Mouse (Mus musculus) right cerebral cortex, postnatal 4 days (tissue): ENCODE measurements around the gene Zfp111.
A peak's percentile ranks its signal among the peaks of the same experiment; 100 is the strongest.

Experiments
- DNase-seq: peaks from one replicate; pipeline ENCODE4 v3.0.0-alpha.2; 2022

Gene Zfp111

DNA sequence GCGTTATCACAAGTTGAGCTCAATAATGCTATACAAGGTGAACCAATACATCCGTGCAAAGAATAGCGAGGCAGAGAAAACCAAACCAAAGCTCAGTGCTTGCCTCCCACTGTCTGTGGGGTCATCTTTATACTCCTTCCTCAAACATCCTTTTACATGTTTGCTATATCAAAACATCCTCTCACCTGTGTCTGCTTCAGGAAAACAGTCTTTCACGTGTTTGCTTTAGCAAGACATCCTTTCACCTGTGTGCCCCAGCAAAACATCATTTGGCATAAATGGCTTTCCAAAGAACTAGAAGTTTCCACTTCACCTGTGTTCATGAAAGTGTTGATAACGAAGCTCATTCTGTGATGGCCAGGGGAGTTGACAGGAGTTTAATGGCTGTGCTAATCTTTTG is at the start of gene Zfp111:
TSS of gene Zfp111 (minus strand) at position 101 of the 400 bp plus-strand sequence.
- DNase-seq, result no peak

DNA sequence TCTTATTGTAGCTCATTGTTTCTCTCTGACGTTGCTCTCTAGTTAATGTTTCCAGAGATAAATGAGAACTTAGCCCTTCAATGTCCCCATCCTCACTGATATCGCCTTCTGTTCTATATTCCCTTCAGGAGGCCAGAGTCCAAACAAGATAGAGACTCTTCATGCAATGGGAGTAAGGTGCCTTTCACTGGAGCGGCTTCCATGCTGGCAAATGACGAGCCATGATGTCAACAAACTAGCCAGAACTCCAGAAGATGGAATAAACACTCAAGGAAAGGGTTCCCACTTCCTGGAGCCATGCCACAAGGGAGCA is 48.7 kb upstream of the Zfp111 start:
- no peak for DNase-seq

DNA sequence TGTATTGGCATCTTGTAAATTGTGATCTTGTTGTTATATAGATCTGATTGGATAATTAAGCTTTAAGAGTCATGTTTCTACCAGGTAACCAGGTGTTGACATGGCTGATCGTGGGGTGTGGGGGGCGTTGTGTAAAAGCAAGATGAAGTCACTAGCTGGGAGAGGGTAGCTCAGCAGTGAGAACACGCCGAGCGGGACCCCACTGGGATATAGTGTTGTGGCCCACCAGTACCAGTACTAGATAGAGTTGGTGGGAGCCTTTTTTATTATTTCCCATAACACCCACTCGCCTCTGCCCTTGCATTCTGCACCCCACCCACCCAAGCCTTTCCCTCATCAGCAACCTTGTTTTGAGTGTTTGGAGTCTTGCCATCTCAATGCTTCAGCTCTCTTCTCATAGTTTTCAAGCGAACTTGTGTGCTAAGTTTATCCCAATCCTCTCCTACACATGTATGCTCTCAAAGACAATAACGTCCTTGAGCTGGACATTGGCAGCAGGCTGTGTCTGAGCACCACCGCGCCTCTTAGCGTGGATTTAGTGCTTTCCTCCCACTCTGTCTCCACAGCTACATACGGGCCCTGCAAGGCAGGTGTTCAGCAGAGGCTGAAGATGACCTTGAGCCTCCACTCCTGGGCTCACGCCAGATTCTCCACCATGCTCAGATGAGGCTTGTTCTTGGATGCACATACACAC is 48.2 kb upstream of the Zfp111 start:
- no peak for DNase-seq

DNA sequence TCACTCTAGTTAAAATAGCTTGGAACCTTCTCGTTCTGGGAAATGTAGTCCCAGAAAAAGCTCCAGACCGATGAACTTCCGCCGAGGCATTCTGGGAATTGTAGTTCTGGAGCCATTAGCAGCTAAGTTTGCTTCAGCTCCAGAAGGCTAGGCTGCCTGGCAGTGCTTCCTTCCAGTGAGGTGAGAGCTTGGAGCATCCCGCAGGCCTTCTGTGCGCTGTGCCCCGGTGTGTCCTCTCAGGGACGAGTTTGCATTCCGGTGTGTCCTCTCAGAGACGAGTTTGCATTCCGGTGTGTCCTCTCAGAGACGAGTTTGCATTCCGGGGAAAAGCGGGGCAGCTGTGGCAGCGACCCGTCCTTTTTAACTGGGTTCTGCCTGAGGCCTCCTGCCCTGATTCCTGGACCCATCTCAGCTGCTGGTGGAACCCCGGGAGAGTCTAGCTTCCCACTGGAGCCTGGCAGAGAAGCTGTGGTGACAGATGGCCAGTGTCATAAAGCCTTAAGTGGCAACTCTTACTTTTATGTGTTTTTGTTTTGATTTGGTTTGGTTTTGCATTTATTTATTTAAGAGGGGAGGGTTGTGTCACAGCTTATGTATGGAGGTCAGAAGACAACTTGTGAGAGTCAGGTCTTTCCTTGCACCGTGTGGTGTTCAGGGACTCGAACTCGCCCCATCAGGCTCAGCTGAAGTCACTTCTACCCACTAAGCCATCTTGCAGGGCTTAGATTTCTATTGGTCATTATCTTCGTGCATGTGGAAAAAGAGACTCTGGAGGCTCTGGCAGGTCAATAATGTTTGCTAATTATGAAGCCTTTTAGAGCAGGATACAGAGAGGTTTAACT is 43.6 kb upstream of the Zfp111 start, which contains the start of gene Zfp108:
TSS of gene Zfp108 (plus strand) at position 162 of the 842 bp plus-strand sequence.
- DNase-seq, result peak; percentile 67

DNA sequence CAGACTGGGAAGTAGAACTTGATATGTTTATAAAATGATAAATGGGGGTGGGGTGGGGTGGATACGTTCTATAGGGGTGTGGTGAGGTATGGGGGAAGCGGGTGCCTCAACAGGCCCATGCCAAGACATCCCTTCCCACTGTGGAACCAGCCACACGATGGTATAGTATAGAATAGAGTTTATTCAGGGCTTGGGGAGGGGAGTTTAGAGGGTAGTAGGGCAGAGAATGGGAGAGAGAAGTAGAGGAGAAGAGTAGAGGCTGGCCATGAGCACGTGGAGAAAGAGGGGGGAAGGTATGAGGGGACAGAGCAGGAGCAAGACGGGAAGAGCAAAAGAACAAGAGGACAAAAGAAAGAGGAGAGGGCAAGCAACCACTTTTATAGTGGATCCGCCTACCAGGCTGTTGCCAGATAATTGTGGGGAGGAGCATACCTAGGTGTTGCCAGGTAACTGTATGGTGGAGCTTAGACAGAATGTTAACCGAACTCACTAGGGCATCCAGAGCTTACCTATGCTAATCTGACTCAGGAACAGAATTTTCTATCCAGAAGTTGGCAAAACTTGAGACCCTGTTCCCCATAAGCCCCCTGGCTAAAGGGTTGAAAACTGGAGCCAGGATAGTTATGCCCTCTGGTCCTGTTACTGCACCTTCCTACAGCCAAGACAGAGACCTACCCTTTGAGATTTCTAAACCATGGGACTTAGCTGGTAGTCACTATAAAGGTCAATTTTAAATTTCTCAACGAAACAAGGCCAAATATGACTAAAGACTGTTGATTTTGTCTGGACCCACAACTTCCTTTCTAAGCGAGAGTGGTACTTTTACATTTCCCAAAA is 42.8 kb upstream of the Zfp111 start:
- no peak for DNase-seq

DNA sequence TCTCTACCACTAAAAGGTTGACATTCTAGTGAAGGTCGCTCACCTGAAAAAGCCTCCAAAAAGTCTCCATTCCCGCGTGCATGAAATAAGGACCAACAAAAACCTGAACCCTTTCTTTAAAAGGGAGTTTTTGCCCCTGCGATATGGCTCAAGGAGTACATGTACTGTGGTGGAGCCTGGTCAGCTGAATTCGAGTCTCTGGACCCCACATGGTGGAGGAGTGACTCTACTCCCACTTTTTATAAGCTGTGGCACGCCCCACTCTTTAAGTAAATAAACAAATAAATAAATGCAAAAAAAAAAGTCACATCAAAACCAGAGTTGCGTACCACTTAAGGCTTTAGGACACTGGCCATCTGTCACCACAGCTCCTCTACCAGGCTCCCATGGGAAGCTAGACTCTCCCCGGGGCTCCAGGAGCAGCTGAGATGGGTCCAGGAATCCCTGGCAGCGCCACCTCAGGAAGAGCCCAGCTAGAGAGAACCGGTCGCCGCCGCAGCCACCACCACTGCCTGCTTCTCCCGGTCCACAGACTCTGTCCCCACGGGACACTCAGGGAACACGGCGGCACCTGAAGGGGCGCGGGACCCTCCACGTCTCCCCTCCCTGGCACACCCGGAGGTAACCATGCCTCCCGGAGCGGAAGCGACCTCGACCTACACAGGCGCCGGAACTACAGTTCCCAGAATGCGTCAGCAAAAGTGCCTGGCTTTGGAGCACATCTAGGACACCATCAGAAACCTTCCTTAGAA is 26.0 kb upstream of the Zfp111 start, which contains the start of gene Zfp109:
TSS of gene Zfp109 (minus strand) at position 521 of the 752 bp plus-strand sequence.
- DNase-seq, result peak; percentile 67

DNA sequence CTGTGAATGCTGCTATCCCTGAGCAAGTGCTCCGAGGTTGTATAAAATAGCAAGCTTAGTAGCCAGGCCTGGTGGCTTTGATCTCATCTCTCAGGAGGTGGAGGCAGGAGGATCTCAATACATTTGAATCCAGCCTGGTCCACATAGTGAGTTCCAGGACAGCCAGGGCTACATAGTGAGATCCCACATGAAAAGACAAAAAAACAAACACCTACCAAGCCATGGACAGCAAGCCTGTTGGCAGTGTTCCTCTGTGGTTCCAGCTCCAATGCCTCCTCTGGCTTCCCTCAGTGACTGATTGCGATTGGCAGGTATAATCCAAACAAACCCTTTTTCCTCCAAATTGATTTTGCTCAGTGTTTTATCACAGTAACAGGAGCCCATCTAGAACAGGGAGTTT is 947 bp downstream of the Zfp111 start:
- DNase-seq, result no peak

DNA sequence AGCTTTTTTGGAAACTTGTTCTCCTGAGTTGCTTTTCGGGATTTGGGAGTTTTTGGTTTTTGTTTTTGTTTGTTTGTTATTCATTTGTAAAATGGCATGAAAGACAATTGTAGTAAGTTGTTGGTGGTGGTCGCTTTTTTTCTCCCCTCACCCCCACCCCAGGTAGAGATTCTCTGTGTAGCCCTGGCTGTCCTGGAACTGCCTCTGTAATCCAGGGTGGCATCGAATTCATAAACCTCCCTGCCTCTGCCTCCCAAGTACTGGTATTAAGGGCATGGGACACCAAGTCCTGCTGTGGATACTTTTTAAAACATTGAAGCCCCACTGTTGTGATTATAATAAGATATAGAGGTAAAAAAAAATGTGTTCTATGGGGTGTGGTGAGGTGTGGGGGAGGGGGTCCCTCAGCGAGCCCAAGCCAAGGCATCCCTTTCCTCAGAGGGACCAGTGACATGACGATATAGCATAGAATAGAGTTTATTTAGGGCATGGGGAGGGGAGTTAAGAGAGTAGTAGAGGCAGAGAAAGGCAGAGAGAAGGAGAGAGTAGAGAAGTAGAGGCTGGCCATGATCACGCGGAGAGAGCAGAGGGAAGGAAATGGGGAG is 2.9 kb downstream of the Zfp111 start:
- DNase-seq, result no peak

DNA sequence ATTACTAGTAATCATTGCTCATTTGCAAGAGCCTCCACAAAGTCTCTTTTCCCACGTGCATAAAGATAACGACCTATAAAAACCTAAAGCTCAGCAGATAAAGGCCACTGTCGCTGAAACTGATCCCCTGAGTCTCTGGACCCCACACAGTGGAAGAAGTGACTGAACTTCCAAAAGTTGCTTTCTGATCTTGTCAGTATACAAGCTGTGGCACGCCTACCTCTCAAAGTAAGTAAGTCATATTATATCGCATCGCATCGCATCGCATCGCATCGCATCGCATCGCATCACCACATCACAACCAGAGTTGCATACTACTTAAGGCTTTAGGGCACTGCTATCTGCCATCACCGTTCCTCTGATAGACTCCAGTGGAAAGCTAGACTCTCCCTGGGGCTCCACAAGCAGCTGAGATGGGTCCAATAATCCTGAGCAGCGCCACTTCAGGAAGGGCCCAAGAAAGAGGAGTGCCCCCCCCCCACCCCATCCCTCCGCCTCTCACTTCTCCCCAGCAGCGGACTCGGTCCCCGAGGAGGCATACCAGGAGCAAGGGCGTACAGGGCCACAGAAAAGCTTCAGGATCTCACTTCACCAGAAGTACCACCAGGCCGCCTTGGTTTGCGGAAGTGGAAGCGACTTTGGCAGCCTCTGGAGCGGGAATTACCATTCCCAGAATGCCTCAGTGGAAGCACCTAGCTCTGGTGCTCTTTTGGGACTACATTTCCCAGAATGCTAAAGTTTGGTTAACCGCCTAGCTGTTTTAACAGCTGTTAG is 3.6 kb downstream of the Zfp111 start:
- peak; percentile 68 for DNase-seq

DNA sequence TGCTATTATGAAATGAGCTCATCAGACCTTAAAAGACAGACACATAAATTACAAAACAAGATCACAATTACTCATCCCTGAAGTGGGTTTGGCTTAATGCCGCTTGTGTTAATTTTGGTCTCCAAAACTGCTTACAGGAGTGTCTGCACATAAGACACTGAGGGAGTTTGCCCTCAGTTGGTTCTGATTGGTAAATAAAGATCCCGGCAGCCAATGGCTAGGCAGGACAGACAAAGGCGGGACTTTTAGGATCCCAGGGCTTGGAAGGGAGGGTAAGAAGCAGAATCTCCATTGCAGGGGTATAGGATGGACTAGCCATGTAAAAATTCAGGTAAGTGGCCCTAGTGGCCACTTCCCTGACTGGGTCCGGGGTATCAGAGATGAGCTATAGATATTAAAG is 14.3 kb downstream of the Zfp111 start:
- no peak for DNase-seq

DNA sequence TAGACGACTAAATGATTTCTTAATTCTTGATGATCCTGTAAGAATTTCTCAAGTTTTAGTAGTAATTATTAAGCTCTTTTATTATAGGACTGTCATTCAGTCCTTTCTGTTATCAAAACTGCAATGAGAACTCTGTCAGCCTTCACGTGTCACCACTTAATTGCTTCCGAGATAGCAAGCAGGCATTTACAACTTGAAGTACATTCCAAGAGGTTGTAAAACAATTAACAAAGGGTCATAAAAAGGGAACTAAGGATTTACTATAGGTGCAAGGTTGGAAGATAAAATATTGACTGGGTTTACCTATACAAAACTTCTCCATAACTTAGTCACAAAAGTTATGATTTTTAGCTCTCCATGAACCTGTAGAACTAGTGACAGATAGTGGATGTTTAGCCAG is 18.1 kb downstream of the Zfp111 start:
- DNase-seq, result no peak

DNA sequence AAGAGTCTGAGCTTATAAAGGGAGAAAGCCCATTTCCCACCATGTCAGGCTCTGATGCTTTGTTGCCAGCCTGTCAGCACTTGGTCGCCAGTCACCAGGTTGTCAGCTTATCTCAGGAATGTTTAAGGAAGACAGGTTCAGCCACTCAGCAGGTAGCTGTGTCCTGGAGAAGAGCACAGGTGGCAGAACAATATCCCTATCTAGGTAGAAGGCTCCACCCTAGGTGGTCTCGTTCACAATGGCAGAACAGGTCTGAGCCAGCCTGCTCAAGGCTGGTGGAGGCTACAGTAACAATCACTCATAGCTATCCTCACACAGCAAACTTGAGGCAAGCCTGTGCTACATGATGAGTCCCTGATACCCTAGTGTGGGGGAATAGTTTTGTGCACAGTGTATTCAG is 19.9 kb downstream of the Zfp111 start:
- DNase-seq, result no peak

DNA sequence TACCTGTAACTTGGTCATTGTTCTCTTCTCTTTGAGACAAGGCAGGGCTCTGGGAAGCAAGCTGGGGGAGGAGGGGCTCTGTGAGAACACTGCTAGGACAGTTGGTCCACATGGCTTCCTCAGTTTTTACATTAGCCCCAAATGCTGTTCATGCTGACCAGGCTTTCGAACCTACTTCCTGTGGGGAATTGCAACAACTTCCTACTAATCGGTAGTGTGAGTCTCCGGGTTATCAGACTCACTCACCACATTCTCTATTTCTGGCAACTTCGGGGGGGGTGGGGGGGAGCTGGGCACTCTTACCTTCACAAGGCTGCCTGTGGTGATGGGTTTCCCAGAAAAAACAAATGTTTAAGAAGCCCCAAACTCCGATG is 21.7 kb downstream of the Zfp111 start:
- DNase-seq, result no peak

DNA sequence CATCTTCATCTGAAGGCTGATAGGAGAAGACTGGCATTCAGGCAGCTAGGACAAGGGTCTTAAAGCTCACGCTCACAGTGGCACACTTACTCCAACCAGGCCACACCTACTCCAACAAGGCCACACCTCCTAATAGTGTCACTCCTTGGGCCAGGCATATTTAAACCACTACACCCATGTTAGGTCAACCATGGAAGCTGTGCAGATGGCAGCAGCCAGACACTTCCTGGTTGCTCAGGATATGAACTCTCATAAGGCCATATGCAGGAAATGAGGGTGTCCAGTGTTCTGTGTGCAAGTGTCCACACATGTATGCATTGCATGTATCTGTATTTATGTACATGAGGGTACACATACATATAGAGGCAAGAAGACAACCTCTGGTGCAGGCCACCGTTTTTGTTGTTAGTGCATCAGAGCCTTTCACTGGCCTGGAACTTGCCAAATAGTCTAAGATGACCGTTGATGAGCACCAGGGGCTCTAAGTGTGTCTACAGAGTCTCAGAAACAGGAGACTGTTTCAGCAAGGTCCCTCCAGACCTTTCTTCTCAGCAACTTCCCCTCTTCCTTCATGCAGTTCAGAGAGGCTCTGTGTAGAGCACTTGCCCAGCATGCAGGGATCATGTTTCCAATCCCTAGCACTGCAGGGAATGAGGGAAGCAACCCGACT is 22.2 kb downstream of the Zfp111 start:
- DNase-seq, result no peak

DNA sequence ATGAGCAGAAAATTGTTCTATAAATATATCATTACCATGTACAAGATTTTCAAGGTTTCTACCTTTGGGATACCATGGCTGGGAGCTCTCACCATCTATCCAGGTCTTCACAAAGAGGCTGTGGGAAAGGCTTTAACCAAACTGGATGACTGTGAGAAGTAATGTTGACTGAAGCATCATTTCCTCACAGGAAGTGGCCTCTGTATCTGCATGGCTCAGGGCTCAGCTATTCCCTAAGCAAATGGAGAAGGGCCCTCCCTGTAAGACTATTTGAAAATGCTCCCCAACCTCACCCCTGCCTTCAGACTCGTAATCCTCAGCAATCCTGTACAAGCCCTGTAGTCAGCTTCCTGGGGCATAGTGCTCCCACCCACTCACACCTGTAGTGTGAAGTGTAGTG is 23.6 kb downstream of the Zfp111 start:
- DNase-seq, result no peak

DNA sequence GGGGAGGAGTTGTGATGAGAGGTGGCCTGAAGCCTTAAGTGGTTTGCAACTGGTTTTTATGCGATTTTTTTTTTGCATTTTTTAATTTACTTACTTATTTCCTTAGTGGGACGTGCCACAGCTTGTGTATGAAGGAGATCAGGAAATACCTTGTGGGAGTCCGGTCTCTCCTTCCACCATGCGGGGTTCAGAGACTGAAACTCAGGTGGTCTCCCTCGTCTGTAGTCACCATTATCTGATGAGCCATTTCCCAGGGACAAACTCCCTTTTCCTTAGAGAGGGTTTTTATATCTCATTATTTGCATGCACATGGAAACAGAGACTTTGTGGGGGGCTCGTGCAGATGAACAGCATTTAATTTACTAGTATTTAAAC is 35.9 kb downstream of the Zfp111 start:
- no peak for DNase-seq

DNA sequence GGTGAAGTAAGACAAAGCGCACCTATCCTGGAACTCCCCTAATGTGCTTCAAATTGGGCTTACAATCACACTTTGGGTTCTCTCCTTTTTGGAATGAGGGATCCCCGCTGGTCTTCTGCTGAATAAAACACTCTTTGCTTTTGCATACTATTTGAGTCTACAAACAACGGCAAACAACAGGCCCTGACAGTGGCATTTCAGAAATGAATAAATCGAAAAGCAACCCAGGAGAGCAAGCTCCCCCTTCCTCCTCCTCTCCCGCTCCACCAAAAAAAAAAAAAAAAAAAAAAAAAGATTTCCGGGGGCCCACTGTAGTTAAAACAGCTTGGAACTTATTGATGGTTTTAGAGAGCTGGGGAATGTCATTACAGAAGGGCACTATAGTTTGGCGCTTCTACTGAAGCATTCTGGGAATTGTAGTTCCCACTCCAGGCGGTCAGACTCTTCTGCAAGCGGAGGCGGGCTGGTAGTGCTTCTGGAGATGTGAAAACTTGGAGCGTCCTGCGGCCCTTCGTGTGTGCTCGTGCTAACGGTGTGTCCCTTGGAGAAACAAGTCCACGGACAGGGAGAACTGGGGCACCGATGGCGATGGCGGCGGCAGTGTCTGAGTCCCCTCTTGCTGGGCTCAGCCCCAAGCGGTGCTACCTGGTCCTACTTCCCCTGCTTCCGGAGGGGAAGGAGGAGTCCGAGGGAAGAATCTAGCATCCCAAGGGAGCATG is 36.5 kb downstream of the Zfp111 start, which contains the start of gene Zfp114:
TSS of gene Zfp114 (plus strand) at position 443 of the 719 bp plus-strand sequence.
- DNase-seq, result peak; percentile 83

DNA sequence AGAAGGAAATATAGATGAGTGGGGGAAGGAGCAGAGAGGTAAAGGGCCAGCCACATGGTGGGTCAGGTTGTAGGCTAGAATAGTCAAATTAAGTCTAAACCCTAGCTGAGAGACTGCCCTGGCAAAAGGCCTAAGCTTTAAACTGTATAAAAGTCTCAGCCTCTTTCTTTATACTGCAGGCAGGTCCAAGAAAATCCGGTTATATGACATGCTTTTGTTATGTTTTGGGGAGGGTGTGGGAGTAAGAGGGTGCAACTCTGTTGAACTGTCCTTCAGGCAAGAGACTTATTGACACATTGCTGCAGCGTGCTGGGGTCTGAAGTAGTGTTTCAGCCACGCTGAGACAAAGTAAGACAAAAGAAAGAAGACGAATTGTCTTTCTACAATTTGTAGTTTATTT is 39.1 kb downstream of the Zfp111 start:
- no peak for DNase-seq

DNA sequence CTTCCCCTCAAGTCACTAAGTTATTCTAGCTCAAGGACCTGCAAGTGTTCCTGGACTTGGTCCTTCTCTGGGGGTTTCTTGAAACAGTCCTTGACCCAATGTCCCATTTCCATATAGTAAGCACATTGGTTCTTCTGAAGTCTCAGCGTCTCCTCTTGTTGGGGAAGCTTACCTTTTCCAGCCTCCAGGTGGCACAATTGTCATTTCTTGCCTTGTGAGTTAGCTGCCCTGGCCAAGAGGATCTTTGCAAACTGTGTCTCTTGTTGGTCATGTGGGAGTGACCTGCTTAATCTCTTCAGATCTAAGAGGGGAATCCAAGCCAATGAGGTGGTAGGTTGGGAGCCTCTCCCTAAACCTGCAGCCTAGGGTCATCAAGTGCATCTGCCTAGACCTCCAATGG is 58.0 kb downstream of the Zfp111 start:
- DNase-seq, result no peak
